Mouse (Mus musculus) gastrocnemius, postnatal 25 days (tissue): ENCODE results near the gene Anln. TPM values are rescaled to one million over a fixed set of nuclear protein-coding genes. Genes with fewer than 3 reads are reported as not detected.

ENCODE experiments used
- DNase-seq: peaks from one replicate; pipeline ENCODE4 v3.0.0; 2022
- total RNA-seq, 2 experiments: library from RNA; stranded (reverse); gene quantifications; 1 replicate in 1 of 2; 2 replicates in 1 of 2; pipeline ENCODE4 v1.2.3; 2021

Anln gene
- total RNA-seq, 2 experiments from 2014 or later, result 1.2 to 1.4 TPM

DNA sequence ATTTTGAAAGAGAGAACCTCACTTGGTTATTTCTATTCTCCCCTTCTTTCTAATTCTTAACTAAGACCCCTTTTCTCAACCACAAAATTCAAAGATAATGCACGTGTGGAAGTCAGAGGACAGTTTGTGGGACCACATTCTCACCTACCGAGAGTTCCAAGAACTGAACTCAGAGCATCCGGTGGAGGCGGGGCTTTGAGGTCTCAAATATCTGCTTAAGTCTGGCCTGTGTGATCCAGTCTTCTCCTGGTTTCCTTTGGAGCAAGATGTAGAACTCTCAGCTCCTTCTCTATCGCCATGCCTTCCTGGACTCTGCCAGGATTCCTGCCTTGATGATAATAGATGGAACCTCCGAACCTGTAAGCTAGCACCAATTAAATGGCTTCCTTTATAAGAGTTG is 13.0 kb upstream of the Anln start:
- no peak for DNase-seq

DNA sequence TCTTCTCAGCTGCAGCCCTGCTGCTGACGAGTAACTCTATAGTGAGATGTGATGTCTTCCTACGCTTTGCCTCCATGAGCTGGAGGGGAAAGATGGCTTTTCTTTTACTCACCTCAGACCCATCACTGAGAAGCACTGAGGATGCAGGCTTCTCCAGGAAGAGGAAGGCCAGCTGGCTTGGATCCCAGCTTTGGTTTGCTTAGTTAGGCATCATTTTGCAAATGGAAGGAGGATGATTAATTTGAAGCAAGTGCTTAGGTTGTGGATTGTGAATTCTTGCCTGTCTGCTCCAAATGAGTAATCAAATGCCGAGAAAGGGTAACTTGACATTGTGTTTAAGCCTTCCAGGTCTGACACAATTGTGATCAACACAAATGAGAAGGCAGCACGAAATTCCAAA is 10.0 kb upstream of the Anln start:
- no peak for DNase-seq

DNA sequence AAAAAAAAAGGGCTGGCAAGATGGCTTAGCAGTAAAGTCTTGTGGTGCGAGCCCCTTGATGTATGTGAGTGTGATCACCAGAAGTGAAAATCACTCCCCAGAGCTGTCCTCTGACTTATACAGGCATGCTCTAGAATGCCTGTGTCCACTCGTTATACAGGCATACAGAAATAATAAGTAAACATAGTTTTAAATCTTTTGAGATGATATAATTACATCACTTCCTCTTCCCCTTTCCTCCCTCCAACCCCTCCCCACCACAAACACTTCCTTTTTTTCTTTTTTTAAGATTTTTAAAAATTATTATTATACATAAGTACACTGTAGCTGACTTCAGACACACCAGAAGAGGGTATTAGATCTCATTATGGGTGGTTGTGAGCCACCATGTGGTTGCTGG is 5.7 kb upstream of the Anln start:
- DNase-seq, result no peak

DNA sequence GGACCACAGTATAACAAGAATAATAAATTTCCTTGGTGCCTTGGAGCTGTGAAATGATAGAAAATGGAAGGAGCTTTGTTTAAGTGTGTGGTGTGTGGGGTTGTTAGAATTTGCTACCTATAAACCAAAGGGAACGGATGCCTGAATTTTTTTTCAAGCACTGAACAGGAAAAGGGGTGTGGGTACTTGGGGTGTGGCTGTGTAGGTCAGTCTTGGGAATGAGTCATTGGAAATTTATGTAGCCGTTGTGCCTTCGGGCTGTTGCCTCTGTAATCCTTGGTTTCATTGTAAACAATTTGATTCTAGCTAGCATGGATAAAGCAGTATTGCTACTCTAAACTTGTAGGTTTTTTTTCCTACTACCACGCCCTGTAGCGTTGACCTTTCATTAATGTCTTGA is 1.4 kb upstream of the Anln start:
- DNase-seq, result no peak

DNA sequence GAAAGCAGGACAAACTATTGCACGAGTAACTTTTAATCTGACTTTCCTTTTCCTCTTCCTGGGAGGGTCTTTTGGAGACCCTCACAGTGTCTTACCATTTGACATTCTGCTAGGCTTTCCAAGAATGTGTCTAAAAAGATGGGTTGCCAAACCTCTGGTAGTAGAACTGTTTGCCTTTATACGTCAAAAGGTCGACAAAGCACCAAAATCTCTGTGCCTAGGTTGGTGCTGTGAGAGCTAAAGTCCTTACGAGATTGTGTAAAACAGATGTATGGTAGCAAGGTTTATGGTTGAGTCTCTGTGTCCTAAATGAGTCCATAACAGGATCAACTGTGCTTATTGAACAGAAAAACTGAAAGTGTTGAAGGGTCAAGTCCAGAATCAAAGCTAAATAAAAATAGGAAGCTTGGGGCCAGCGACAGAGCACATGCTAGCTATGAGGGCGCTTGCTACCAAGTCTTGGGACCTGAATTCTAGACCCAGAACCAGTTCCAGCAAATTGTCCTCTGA is 803 bp upstream of the Anln start:
- no peak for DNase-seq

DNA sequence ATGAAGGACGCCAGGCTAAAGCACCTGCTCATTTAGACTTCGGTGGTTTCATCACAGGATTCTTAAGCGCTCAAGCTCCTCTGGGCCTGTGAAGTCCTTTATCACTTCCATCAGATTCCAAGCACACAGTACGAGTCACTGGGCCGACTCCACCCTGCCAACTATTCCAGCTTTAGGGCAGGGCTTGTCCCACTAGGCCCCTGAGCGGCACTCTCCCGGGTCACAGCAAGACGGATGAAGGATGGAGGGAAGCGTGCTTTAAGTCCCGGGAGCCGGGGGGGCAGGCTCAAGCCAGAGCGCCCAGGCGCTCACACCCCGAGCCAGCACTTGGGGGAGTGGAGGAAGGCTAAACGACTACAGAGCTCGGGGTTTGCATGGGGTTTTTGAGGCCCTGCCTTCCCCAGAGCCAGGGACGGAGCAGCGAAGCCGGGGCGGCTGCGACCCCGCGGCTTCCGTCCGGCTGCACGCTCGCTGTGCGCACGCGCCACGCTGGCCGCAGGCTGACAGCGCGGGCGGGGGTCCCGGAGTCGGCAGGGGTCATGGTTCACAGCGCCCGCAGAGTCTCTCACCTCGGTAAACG is 497 bp downstream of the Anln start:
- DNase-seq, result peak; percentile 7

DNA sequence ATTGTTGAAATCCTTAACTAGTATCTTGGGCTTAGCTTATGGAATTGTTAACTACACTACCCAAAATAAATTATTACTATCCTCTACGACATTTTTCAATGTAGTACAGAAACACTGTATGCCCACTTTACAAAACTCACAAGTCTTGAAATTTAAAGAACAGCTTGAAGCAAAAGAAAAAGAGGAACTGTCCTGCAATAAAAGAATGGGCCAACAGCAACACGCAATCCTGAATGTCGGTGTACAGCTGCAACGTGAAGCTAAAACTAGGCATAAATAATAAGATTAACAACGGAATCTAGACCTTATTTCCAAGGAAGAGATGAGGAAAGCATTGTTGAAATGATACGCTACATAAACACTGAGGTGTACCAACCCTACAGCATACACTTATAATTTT is 1.1 kb downstream of the Anln start:
- DNase-seq, result no peak

DNA sequence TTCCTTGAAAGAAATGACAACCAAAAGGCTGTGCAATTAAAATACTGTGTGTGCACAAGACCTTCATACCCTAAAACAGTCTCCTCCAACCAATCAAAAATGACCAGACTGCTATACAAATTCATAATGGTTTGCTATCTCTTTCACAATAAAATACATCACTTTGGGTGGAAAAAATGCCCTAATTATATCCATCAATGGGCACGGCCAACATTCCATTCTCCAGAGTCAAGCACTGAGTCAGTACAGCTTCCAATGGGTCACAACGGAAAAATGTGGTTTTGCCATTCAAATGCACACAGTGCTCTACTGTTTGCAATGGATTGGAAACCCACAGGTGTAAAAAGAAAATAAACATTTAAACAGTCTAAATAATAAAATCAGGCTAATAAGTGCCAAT is 3.1 kb downstream of the Anln start:
- no peak for DNase-seq

DNA sequence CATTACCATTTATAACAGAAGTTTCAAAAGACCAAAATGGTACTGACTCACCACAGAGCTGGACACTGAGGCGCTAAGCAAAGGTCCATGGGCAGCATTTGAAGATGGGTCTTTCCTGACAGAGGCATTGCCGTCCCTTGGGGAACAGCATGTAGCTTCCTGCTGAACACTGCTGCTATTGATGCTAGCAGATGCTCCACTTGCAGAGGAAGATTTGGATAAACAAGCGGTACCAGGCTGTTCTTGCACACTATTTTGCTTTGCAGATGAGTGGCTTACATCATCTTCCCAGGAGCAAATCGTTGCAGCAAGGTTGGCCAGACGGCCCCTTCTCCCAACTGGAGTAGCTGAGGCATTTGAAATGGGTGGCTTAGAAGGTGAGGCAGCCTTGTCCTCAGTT is 12.9 kb downstream of the Anln start:
- no peak for DNase-seq

DNA sequence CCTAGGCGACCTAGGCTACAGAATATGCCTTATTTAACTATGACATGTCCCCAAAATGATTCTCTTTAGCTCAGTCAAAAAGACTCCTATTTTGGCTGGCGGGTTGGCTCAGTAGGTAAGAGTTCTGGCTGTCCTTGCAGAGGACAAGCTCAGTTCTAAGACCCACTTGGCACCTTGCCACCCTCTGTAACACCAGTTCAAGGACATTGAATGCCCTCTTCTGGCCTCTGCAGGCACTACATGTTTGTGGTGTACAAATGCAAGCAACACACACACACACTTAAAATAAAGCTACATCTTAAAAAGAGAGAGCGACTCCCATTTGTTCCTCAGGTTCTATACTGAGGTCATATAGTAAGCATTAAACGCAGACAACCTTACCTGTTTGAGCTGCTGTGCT is 16.2 kb downstream of the Anln start:
- DNase-seq, result no peak

DNA sequence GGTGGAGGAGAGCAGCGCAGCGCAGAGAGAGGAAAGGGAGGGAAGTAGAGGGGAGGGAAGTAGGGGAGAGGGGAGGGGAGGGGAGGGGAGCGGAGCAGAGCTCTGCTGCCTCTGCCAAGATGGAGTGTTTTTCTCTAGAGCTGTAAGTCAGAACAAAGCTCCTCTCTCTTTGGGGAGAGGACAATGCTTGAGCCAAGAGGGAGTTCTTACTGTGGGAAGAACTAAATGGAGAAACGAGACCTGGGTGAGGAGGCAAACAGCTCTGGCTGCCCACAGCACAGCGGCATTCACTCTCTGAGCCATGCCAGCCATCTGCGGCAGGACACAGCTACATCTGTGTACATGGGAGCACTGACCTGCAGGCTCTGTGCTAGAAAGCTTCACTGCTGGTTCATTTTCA is 21.0 kb downstream of the Anln start:
- no peak for DNase-seq

DNA sequence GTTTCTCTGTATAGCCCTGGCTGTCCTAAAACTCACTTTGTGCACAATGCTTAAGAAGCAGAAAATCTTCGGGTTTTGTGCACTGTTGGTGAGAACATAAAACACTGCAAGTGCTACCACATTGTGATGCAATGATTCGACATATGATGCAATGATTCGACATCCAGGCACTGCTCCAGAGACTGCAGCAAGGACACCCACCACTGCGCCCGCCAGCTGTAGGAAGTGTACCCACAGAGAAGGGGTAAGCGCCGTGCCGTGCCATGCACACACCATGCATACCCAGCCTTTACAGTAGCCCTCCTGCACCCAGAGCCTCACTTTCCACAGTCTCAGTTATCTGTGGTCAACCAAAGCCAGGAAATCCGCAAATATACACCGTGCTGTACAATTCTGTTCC is 22.4 kb downstream of the Anln start:
- no peak for DNase-seq

DNA sequence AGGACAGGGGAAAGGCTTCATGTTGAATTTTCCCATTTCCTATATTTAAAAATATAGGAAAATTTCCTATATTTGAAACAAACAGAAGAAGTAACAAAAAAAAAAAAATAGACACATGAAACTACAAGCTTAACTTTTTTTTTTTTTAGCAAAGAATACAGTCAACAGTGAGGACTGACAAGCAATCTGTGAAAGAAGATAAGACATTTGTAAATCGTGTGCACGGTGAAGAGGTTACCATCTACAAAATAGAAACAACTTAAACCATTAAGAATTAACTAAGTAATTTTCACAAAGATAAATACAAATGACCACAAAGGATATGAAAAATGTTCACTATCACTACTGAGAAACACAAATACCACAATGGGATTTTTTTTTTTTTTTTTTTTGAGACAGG is 22.8 kb downstream of the Anln start:
- DNase-seq, result no peak

DNA sequence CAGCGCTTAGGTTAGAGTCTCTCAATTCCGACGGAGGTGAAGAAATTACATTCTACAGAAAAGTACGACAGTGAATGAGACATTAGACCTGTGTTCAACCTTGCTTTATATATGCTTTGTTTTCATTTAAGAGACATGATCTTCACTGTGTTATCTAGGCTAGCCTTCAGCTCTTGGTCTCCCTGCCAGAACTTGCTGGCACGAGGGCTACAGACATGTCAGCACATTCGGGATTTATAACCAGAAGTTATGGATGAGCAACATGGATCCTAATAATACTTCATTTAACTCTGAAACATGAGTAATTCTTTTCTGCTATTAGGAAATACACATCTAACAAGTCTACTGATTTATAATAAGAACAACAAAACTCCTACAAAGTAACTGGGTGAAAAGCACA is 28.1 kb downstream of the Anln start:
- DNase-seq, result no peak

DNA sequence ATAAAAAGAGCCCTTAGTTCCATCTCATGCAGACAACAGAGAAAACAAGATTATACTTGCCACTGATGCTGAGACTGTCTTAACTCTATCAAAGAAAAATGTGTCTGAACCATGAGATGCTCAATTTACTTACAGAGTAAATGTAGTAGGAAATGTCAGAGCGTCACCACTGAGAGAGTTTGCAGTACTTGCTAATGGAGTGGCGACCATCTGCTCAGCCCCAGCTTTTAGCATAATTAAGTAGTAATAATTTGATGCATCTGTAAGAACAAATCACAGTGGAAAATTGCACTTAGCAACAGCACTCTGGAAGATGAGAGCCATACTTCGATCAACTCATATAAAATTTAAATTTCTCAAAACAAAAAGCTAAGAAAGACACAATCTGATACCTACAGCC is 33.1 kb downstream of the Anln start:
- no peak for DNase-seq

DNA sequence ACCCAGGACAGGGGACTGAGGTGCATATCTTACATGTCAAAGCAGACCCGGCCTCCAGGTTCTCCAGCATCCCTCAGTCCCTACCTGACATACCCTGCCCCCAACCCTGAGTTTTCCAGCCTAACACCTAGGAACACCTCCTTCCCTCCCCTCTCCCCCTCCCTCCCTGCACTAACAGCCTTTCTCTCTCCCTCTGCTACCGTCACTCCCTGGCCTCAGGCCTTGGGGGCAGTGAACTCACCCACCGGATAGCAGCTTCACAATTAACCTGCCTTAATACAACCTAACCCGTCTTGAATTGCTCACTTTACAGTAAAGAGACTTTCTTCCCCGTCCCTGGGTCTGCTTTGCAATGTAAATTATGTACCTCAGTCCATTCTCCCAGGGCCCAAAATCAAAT is 35.1 kb downstream of the Anln start:
- DNase-seq, result no peak

DNA sequence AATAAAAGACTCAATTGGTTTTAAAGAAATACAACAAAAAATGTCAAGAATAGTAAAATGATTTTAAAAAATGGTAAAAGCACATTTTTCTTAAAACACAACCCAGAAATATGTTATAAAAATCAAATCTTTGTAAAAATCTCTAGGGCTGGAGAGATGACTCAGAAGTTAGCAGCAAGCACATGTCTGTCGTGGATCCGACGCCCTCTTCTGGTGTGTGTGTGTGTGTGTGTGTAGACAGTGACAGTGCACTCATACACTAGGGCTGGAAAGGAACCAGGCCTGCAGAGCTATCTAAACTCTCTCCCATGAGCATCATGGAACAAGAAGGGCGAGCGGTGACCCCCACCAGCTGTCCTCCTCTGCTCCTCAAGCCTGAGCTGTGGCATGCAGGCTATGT is 35.5 kb downstream of the Anln start:
- DNase-seq, result no peak

DNA sequence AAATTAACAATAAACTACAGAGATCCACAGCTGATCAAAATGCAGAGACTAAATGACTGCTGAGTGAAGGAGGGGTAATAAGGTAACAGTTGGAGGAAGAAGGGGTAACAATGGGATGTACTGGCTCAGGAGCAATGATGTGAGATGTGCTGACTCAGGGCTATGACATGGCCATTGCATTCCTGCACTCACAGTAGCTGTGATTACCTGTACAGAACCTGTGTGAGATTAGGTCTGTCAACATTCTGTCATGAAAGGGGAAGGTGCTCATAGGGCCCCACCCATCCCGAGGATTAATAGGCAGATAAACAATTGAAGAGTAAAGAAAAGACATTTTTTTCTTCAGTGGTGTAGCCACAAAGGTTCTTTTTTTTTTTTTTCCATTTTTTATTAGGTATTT is 48.7 kb downstream of the Anln start:
- no peak for DNase-seq

DNA sequence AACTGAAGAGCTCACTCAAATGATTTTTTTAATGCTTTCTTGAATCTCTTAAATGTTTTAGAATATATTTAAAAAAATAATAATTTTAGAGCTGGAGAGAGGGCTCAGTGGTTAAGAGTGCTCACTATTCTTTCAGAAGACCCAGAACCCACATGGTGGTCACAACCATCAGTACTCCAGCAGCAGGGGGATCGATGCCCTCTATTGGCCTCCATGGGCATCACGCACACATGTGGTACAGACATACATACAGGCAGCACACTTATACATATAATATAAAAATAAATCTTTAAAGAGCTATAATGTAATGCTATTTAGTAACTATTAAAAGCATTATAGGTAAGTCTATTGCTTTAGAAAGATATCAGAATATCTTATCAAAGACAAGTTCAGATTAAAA is 51.8 kb downstream of the Anln start:
- no peak for DNase-seq

DNA sequence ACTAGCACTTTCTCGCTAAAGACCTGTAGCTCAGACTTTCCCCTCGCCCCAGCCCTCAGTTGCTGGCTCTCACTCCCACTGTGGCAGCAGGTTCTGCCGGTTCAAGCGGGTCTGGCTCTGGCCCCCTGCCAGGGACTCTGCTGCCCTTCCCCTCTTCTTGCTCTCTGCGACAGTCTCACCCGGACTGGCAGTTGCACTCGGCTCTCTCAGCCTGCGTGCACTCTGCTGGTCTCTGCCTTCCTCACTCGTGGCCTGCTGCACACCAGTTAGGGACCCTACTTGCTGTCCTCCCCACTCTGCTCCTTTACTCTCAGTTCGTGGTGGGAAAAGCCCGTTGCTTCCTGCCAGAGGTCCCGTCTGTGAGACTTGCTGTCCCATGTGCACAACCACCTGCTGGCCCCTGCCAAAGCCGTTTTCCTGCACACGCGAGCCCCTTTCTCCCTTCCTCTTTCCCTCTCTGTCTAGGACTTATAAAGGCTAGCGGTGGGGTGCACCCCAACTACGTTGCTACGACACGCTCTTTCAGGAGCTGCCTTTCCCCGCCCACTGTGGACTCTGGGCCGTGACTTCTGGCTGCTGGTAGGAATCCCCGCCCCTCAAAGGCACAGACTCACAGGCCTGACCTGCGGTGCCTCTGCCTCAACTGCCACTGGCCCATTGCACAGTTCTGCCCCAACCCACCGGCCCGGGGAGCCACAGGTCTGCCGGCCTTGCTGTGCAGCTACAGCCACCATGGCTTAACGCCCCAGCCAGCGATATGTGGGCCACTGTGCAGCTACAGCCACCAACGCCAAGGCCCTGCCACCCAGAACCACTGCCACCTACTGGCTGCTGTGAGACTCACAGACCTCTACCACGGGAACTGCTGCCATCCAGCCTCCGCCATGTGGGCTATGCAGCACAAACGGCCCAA is 61.3 kb downstream of the Anln start:
- DNase-seq, result peak; percentile 84

DNA sequence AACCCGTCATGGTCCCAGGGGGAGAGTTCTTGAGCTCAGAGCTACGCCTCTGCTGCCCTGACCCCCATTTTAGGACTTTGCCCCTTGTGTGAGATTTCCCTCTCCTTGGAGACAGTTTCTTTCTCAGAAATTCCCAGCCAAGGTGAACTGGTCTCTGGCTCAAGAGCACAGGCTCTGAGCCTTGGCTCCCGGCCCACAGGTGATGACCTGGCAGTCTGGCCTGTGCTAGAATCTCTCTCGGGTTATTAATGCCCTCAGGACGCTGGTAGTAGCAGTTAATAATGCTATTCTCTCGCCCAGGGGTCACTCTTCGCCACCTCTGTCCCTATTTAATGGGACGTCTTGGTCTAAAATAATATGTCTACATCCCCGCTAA is 61.9 kb downstream of the Anln start:
- DNase-seq, result no peak

DNA sequence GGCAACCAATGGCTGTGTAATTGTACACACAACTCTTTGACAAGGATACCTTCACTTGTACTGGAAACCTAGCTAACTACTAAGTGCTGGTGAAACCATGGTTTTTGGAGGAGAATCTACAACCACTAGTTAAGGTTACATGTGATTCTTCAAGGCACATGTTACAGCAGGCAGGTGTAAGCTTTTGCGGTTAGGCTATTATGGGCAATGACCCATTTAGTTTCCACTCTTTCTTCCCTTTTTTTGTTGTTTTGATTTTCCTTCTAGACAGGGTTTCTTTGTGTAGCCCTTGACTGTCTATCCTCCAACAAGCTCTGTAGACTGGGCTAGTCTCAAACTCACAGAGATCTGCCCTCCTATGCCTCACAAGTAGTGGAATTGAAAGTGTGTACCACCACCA is 64.4 kb downstream of the Anln start:
- DNase-seq, result no peak

DNA sequence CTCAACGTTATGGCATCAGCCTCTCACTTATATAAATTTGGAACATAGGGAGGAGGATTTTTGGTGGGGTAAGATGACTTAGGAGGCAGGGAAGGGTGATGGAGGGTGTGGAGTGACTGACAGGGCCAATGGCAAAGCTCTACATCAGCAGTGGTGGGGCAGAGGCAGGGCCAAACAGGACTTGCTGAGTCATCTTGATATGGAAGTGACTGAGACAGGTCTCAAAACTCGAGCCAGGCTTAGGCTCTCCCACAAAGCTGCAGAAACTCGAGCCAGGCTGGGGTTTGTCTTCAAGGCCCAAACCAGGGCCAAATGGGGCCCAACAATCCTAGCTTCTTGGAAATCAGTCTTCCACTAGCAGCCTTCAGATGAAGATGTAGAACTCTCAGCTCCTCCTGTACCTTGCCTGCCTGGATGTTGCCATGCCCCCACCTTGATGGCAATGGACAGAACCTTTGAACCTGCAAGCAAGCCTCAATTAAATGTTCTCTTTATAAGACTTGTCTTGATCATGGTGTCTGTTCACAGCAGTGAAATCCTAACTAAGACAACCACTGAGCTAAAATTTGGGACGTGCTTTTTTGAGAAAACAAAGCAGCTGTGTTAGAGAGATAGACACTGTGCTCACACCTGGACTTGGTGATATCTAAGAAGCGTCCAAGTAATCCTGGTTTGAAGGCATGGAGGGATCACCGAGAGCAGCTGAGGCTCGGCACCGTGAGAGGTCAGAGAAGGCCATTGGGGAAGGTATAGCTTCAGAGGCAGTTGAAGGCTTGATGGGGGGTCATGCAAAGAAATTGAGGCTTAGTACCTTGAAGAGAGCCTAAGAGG is 66.4 kb downstream of the Anln start:
- DNase-seq, result no peak
